Mouse (Mus musculus): ENCODE results near the gene Nmt1. TPM values are rescaled to one million over a fixed set of nuclear protein-coding genes. Genes with fewer than 3 reads are reported as not detected.

Gene Nmt1
- polyA plus RNA-seq, 1 experiment: 91.1 TPM

- Histone ChIP-seq H3K27ac (ENCODE audit: insufficient read depth, low read length) (no peak overlapping the region), H3K4me1 (ENCODE audit: control insufficient read depth, insufficient read depth, low read length) (0 out of 2 replicates have a peak, but pooled peaks cover 5% of the 10 kb centered on the region), H3K4me3 (ENCODE audit: insufficient read depth, low read length) (no peak overlapping the region)
- TF ChIP-seq CTCF (IDR thresholded peaks at IDR 0.05; ENCODE audit: borderline replicate concordance, insufficient read depth, low read length) (no peak), POLR2A (IDR thresholded peaks at IDR 0.05; ENCODE audit: low read depth, low read length) (no peak)
Observed at GRCm38 (mm10) chr11:103068884-103069283, 40.9 kb downstream of the Nmt1 start.

- no peak overlapping the region for H3K4me3 ChIP-seq (ENCODE audit: insufficient read depth, low read length)
- no peak for TF ChIP-seq POLR2A (IDR thresholded peaks at IDR 0.05; ENCODE audit: low read depth, low read length)
- TF ChIP-seq CTCF (IDR thresholded peaks at IDR 0.05; ENCODE audit: borderline replicate concordance, insufficient read depth, low read length): no peak
- no peak overlapping the region for H3K27ac ChIP-seq (ENCODE audit: insufficient read depth, low read length)
- H3K4me1 ChIP-seq (ENCODE audit: control insufficient read depth, insufficient read depth, low read length): 0 out of 2 replicates have a peak, but pooled peaks cover 5% of the 10 kb centered on the region
Observed at GRCm38 (mm10) chr11:103069731-103070130, 41.7 kb downstream of the Nmt1 start.

- TF ChIP-seq POLR2A (IDR thresholded peaks at IDR 0.05; ENCODE audit: low read depth, low read length): no peak
- no peak for TF ChIP-seq CTCF (IDR thresholded peaks at IDR 0.05; ENCODE audit: borderline replicate concordance, insufficient read depth, low read length)
- Histone ChIP-seq H3K27ac (ENCODE audit: insufficient read depth, low read length) (no peak overlapping the region), H3K4me3 (ENCODE audit: insufficient read depth, low read length) (no peak overlapping the region), H3K4me1 (ENCODE audit: control insufficient read depth, insufficient read depth, low read length) (0 out of 2 replicates have a peak, but pooled peaks cover 5% of the 10 kb centered on the region)
Observed at GRCm38 (mm10) chr11:103070322-103070880, 42.4 kb downstream of the Nmt1 start.

GRCm38 (mm10) chr11:103073671-103074070 lies 45.7 kb downstream of the Nmt1 start:
- H3K27ac ChIP-seq (ENCODE audit: insufficient read depth, low read length): no peak overlapping the region
- no peak overlapping the region for H3K4me3 ChIP-seq (ENCODE audit: insufficient read depth, low read length)
- TF ChIP-seq CTCF (IDR thresholded peaks at IDR 0.05; ENCODE audit: borderline replicate concordance, insufficient read depth, low read length) (no peak), POLR2A (IDR thresholded peaks at IDR 0.05; ENCODE audit: low read depth, low read length) (no peak)
- no peaks in the 10 kb centered on the region for H3K4me1 ChIP-seq (ENCODE audit: control insufficient read depth, insufficient read depth, low read length)

- Histone ChIP-seq H3K27ac (ENCODE audit: insufficient read depth, low read length) (no peak overlapping the region), H3K4me3 (ENCODE audit: insufficient read depth, low read length) (no peak overlapping the region), H3K4me1 (ENCODE audit: control insufficient read depth, insufficient read depth, low read length) (no peaks in the 10 kb centered on the region)
- no peak for TF ChIP-seq CTCF (IDR thresholded peaks at IDR 0.05; ENCODE audit: borderline replicate concordance, insufficient read depth, low read length)
- TF ChIP-seq POLR2A (IDR thresholded peaks at IDR 0.05; ENCODE audit: low read depth, low read length): no peak
Observed at GRCm38 (mm10) chr11:103074121-103074650, 46.2 kb downstream of the Nmt1 start.

- no peak overlapping the region for H3K4me3 ChIP-seq (ENCODE audit: insufficient read depth, low read length)
- H3K27ac ChIP-seq (ENCODE audit: insufficient read depth, low read length): no peak overlapping the region
- TF ChIP-seq POLR2A (IDR thresholded peaks at IDR 0.05; ENCODE audit: low read depth, low read length) (no peak), CTCF (IDR thresholded peaks at IDR 0.05; ENCODE audit: borderline replicate concordance, insufficient read depth, low read length) (no peak)
- no peaks in the 10 kb centered on the region for H3K4me1 ChIP-seq (ENCODE audit: control insufficient read depth, insufficient read depth, low read length)
Observed at GRCm38 (mm10) chr11:103074796-103075323, 46.9 kb downstream of the Nmt1 start.

GRCm38 (mm10) chr11:103076010-103076409 lies 48.0 kb downstream of the Nmt1 start:
- H3K27ac ChIP-seq (ENCODE audit: insufficient read depth, low read length): no peak overlapping the region
- H3K4me1 ChIP-seq (ENCODE audit: control insufficient read depth, insufficient read depth, low read length): no peaks in the 10 kb centered on the region
- TF ChIP-seq CTCF (IDR thresholded peaks at IDR 0.05; ENCODE audit: borderline replicate concordance, insufficient read depth, low read length): no peak
- no peak for TF ChIP-seq POLR2A (IDR thresholded peaks at IDR 0.05; ENCODE audit: low read depth, low read length)
- H3K4me3 ChIP-seq (ENCODE audit: insufficient read depth, low read length): no peak overlapping the region

- Histone ChIP-seq H3K27ac (ENCODE audit: insufficient read depth, low read length) (no peak overlapping the region), H3K4me3 (ENCODE audit: insufficient read depth, low read length) (no peak overlapping the region), H3K4me1 (ENCODE audit: control insufficient read depth, insufficient read depth, low read length) (no peaks in the 10 kb centered on the region)
- TF ChIP-seq POLR2A (IDR thresholded peaks at IDR 0.05; ENCODE audit: low read depth, low read length) (no peak), CTCF (IDR thresholded peaks at IDR 0.05; ENCODE audit: borderline replicate concordance, insufficient read depth, low read length) (no peak)
Observed at GRCm38 (mm10) chr11:103076581-103076980, 48.6 kb downstream of the Nmt1 start.

GRCm38 (mm10) chr11:103078131-103078530 lies 50.1 kb downstream of the Nmt1 start:
- Histone ChIP-seq H3K4me3 (ENCODE audit: insufficient read depth, low read length) (no peak overlapping the region), H3K4me1 (ENCODE audit: control insufficient read depth, insufficient read depth, low read length) (no peaks in the 10 kb centered on the region), H3K27ac (ENCODE audit: insufficient read depth, low read length) (no peak overlapping the region)
- no peak for TF ChIP-seq CTCF (IDR thresholded peaks at IDR 0.05; ENCODE audit: borderline replicate concordance, insufficient read depth, low read length)
- TF ChIP-seq POLR2A (IDR thresholded peaks at IDR 0.05; ENCODE audit: low read depth, low read length): no peak

- H3K4me3 ChIP-seq (ENCODE audit: insufficient read depth, low read length): no peak overlapping the region
- no peaks in the 10 kb centered on the region for H3K4me1 ChIP-seq (ENCODE audit: control insufficient read depth, insufficient read depth, low read length)
- H3K27ac ChIP-seq (ENCODE audit: insufficient read depth, low read length): no peak overlapping the region
- TF ChIP-seq POLR2A (IDR thresholded peaks at IDR 0.05; ENCODE audit: low read depth, low read length) (no peak), CTCF (IDR thresholded peaks at IDR 0.05; ENCODE audit: borderline replicate concordance, insufficient read depth, low read length) (peak; percentile 47; the same call in 1 of the 2 replicates)
Observed at GRCm38 (mm10) chr11:103080323-103081091, 52.5 kb downstream of the Nmt1 start.

All from embryonic fibroblast, embryonic 13.5 days (primary cell).